Mouse (Mus musculus) cerebellum, adult 11 months (tissue): Measurements from ENCODE around the gene Rcsd1.
A peak's percentile ranks its signal among the peaks of the same experiment; 100 is the strongest.

ENCODE experiments used
- DNase-seq: peaks from one replicate; pipeline ENCODE4 v3.0.0; 2022

The Rcsd1 gene

DNA sequence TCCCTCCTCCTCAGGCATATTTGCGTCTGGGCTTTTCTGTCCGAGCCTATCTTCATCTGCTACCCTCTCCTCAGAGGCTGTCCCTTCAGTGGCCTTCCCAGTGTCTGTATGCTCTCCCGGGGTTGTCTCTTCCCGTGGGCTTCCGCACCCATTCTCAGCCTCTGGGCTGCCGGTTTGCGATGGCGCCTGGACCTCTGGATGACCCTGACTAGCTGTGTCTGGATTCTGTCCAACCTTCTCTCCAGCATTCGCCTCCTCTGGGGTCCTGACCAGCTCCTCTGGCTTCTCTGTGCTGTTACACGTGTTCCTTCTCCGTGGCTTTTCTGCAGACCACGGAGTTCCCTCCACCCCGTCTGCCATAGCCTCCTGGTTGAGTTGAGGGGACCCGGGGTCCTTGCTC is 54.1 kb downstream of the Rcsd1 start:
- DNase-seq: no peak

DNA sequence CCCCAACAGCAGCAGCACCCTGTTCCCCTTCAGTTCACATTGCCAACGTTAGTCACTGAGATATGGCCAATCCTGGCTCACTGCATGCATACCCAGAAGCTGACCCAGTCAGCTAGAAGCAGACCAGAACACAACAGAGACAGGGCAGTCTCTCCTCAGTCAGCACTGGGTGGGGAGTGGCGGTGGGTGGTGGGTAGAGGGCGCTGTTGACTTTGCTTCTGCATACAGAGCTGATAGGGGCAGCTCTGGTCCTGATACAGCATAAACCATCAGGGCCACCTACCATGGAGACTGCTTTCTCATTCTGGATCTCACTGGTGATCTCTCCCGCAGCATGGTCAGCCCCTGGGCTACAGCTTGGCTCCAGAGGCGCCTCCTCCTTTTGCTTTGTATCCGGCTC is 54.5 kb downstream of the Rcsd1 start:
- DNase-seq: no peak

GRCm38 (mm10) chr1:165653126-165653885 is 56.3 kb downstream of the Rcsd1 start:
- DNase-seq: no peak

- no peak for DNase-seq
Observed at GRCm38 (mm10) chr1:165652507-165652906, 57.0 kb downstream of the Rcsd1 start.

- DNase-seq: no peak
Observed at GRCm38 (mm10) chr1:165651158-165651557, 58.4 kb downstream of the Rcsd1 start.

DNA sequence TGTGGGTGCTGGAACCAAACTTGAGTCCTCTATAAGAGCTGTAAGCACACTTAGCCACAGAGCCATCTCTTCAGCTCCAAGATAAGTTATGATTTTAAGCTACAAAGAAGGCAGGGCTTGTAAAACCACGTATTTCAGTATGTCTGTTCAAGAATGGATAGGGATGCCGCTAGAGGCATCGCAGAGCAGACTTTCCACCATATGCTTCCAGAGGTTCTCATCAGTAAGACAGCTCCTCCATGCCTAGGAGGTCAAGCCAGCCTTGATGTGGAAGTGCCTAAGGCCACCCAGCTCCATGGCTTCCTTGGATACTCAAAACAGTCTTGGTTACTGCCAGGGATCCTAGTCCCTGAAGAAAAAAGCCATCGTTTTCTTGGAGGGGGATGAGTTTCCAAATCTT is 64.5 kb downstream of the Rcsd1 start:
- DNase-seq: no peak

DNA sequence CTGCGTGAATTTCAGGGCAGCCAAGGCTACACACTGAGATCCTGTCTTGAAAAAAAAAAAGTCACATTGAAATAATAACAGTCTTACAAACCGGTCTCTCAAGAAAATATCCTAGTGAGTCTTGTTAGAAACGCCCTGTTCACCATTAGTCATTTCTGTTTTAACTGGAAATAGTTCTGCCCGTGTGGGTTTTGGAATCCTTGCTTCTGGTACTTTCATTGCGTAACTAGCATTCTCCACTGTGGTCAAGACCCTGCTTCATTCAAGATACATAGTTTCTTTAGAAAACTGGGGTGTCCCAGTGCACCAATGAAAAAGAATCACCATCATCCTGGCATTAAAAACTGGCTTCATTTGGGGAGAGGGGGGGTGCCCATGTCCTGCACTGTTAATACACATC is 65.8 kb downstream of the Rcsd1 start:
- DNase-seq: no peak

- peak; percentile 62 for DNase-seq
Observed at GRCm38 (mm10) chr1:165642780-165643311, 66.7 kb downstream of the Rcsd1 start.

- DNase-seq: peak; percentile 90
Observed at GRCm38 (mm10) chr1:165641786-165642771, 67.5 kb downstream of the Rcsd1 start.

DNA sequence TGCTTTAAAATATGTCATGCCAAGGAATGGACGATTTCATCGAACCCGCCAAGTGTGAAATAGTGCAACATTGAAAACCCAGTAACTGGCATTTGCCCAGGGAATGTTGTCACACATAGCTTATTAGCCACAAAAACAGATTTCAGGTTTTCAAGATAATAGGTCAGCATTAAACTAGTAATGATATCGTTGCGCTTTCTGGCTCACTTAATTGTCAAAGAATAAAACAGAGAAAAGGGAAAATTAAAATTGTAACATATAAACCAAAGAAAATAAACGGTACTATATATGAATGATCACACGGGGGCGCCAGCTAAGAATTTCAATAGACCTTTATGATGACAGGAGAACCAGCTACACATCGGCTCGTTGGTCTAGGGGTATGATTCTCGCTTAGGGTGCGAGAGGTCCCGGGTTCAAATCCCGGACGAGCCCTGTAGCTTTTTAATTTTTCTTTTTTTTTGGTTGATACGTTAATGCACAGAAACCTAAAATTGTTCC is 68.2 kb downstream of the Rcsd1 start:
- DNase-seq: peak; percentile 73

DNA sequence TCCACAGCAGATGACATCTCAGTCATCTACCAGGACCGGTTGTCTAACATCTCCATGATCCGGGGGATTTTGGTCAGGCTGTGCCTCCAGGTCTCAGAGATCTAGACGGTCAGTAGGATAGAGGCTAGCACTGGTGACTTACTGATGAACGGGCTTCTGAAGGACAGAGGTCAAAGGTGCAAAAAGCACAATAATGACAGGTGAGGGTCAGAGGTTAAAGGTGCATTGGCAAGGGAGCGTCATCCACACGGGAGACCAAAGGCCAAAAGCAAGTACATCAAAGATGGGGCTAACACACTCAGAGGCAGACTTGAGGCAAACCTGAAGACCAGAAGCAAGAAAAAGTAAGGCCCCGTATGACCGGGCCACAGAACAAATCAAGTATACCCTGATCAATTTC is 73.3 kb downstream of the Rcsd1 start:
- DNase-seq: no peak

DNA sequence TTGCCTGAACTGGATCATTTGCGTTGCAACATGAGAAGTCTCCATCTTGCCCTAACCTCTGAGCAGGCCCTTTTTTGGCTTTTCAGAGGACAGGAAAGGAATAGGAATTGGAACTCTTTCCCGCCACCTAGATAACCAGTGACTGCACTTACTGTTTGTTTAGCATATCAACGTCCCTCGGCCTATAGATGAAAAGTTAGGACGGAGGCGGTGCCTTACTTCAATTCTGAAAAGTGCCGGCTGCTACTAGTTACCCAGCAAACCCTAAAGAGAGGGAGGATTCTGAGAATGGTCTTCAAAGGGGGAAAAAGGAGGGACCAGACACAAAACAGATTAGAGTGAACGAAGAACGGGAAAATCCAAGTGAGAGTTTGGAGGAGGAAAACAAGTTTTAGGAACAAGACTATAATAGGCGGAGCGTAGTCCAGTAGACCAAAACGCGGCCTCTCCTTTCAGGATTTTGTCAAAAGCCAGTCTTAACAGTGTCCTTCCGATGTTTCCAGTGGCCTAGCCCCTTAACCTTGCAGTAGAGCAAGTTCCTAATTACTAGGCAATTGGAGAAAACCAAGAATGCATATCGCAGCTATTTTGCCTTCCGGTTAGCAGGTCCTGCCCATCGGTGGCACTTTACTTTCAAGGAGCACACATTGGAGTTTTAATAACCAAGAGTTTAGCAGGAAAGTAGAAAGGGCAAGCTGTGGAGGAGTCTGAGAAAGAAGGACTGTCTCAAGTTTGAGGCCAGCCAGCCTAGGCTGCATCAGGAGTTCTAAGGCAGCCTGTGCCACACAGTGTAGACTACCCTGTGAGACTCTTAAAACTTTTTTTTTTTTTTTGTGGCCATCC is 74.3 kb downstream of the Rcsd1 start:
- no peak for DNase-seq

- DNase-seq: peak; percentile 100
Observed at GRCm38 (mm10) chr1:165634151-165634884, 75.2 kb downstream of the Rcsd1 start, which contains the start of gene Mpzl1. Gene Mpzl1, minus strand, starts transcription at chr1:165634538.

DNA sequence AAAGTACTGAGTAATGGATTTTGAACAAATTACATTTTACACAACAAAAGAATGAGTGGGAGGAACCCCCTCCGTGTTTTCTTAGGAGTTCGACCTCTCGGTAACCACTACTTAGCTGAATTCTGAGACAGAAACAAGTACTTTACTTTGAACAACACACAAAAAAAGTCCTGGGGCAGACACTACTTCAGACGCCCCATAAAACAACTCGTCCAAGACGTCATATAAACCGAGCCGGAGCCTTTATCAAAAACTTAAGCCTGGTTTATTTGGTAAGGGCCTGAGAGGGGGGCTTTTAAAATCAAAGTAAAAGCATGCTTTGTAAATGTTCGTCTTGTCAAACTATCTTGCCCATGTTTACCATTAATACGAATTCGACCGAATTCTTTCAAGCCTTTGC is 76.2 kb downstream of the Rcsd1 start:
- DNase-seq: no peak

DNA sequence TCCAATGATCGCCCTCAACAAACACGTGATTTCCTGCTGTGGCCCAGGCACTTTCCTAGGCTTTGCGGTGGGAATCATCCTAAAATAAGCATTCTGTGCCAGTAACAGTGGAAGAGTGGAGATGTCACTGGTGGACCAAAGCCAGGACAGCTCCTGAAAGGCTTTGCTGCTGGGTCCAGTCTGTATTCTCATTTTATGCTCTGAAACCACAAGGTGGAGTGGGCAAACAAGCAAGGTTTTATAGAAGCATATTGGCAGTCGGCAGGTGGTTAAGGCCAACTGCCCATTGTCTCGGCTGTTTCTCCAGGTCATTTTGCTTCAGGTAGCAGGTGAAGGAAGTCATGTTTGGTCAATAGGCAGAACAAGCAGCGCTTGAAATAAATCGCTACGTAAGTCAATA is 78.4 kb downstream of the Rcsd1 start:
- DNase-seq: peak; percentile 74

- peak; percentile 42 for DNase-seq
Observed at GRCm38 (mm10) chr1:165629975-165630374, 79.6 kb downstream of the Rcsd1 start.

- no peak for DNase-seq
Observed at GRCm38 (mm10) chr1:165628603-165629002, 81.0 kb downstream of the Rcsd1 start.

GRCm38 (mm10) chr1:165625896-165626295 is 83.7 kb downstream of the Rcsd1 start:
- DNase-seq: no peak

- DNase-seq: no peak
Observed at GRCm38 (mm10) chr1:165625058-165625457, 84.5 kb downstream of the Rcsd1 start.

DNA sequence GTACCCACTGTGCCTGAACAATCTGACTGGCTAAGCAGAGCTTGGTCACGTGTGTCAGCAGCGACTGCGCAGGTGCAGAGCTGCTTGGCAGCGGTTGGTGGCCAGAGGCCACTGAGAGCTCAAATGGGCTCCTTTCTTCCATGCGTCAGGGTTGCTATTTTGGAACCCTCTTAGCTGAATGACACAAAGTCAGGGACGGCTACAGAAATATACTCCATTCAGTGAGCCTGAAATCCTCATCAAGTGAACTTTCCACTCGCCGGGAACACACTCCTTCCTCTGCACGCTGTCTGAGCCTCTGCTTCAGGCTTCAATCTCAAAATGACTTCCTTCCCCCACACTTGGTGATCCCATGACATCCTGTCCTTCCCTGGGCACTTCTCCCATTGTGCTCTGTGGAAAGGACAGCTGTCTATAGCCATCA is 91.3 kb downstream of the Rcsd1 start:
- DNase-seq: no peak

DNA sequence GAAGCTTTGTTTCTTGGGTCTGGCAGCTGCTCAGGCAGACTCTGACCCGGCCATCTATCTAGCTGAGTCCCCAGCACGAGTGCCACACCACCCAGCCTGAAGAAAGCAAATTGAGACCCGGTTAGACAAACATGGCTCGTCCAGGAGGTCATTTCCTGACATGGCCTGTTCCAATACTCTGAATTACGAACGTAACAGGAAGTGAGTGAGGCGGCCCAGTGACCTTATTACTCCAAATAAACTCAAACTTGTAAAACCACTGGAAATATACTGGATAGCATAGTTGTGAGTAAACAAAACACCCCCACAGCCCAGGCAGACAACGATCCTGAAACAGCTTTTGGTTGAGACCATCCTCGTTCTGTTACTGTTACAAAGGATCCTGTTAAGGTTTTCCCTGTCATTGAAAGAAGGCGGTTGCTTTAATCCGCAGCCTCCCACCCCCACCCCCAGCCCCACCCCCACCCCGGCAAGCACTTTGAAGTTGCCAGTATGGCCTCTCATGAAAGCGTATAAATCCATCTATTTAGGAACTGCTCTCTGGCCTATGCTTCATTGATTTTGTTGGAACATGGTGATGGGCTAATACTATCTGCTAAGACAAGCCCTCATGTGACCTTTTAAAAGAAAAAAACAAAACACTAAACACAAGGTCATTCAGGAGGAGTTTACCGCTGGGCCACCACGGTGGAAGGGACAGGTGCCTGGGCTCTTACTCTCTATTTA is 92.2 kb downstream of the Rcsd1 start:
- no peak for DNase-seq
